Mouse (Mus musculus) liver, embryonic 16.5 days (tissue): ENCODE measurements around the gene Trim2. TPM values are rescaled to one million over a fixed set of nuclear protein-coding genes. Genes with fewer than 3 reads are reported as not detected.
A peak's percentile ranks its signal among the peaks of the same experiment; 100 is the strongest.

Experiments
- ATAC-seq: fragments of 200-750 bp; cut with Nextera tagmentation; 2 replicates; pipeline ENCODE4 v1.8.0; 2017; ENCODE audit warnings: low read depth, mild to moderate bottlenecking, moderate number of reproducible peaks, moderate library complexity
- H3K27ac ChIP-seq: fragments of 300-500 bp; sonication (generic); 2 replicates; pipeline ENCODE4 v1.5.1; 2014; ENCODE audit warnings: mild to moderate bottlenecking, low read length
- H3K27me3 ChIP-seq: fragments of 300-500 bp; sonication (generic); 2 replicates; pipeline ENCODE4 v1.6.1; 2014; ENCODE audit warnings: low read depth, low read length, mixed read lengths; ENCODE audit not compliant: control insufficient read depth, insufficient read depth
- H3K36me3 ChIP-seq: fragments of 300-500 bp; sonication (generic); 2 replicates; pipeline ENCODE4 v1.6.1; 2014; ENCODE audit warnings: mild to moderate bottlenecking; ENCODE audit not compliant: control insufficient read depth, insufficient read depth
- H3K4me1 ChIP-seq: fragments of 300-500 bp; sonication (generic); 2 replicates; pipeline ENCODE4 v1.6.1; 2014; ENCODE audit warnings: low read depth, low read length, mixed read lengths; ENCODE audit not compliant: control insufficient read depth
- H3K4me2 ChIP-seq: fragments of 300-500 bp; sonication (generic); 2 replicates; pipeline ENCODE4 v1.6.1; 2014; ENCODE audit warnings: low read depth, low read length, mixed read lengths
- H3K4me3 ChIP-seq: fragments of 300-500 bp; sonication (generic); 2 replicates; pipeline ENCODE4 v1.5.1; 2014; ENCODE audit warnings: low read depth, mild to moderate bottlenecking, low read length
- H3K9ac ChIP-seq: fragments of 300-500 bp; sonication (generic); 2 replicates; pipeline ENCODE4 v1.6.1; 2014; ENCODE audit warnings: low read depth, low read length
- H3K9me3 ChIP-seq: fragments of 300-500 bp; sonication (generic); replicated peaks from 2 replicates; pipeline ENCODE4 v1.6.1; 2016; ENCODE audit warnings: low read length; ENCODE audit not compliant: control insufficient read depth
- WGBS: fragments of 180-500 bp; shearing (Covaris S2); extraction: QIAGEN DNeasy Blood & Tissue Kit; methylation state at CpG from one replicate; pipeline ENCODE4 v1.1.7; 2014; ENCODE audit not compliant: insufficient replicate concordance; 5-methylcytosine and 5-hydroxymethylcytosine counted together
- polyA plus RNA-seq: library from polyadenylated mRNA; unstranded; fragments of >200 nt; fragmentation: Nextera tagmentation; extraction: Ambion mirVana; gene quantifications from 2 replicates; pipeline ENCODE4 v1.2.1, GENCODE M21; 2015

The Trim2 gene
- polyA plus RNA-seq, 1 experiment from 2014 or later: 6.3 TPM

DNA sequence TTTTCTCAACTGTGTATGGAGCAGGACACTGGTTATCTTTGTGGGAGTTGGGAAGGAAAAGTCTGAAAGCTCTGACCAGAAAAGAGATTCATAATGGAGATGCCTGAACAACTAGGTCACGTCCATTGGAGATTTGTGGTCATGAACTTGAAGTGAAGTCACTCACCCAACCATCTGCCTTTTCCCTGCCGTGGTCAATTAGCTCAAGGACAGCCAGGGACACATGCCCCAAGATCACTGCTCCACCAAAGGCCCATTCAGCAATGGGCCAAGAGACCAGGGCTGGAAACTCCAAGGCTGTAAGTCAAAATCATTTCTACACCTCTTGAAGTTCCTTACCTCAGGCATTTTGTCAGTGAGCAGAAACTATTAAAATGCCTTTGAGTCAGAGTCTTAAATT, 23.5 kb upstream of the Trim2 start:
- H3K27ac ChIP-seq: no peak overlapping the region
- H3K4me2 ChIP-seq: no peak overlapping the region
- peaks cover 5% of the 10 kb centered on the region; the same call in 1 of the 2 replicates for H3K27me3 ChIP-seq
- no peaks in the 10 kb centered on the region for H3K36me3 ChIP-seq
- H3K9ac ChIP-seq: no peak overlapping the region
- no peak overlapping the region for H3K4me3 ChIP-seq
- no peaks in the 10 kb centered on the region for H3K9me3 ChIP-seq
- ATAC-seq: no peak
- H3K4me1 ChIP-seq: peaks cover 7% of the 10 kb centered on the region
- 36% methylated on average over 2 of the region's 2 CpGs for WGBS

- no peak overlapping the region for H3K4me3 ChIP-seq
- H3K36me3 ChIP-seq: no peaks in the 10 kb centered on the region
- H3K9ac ChIP-seq: no peak overlapping the region
- H3K4me1 ChIP-seq: peaks cover 3% of the 10 kb centered on the region
- H3K27ac ChIP-seq: no peak overlapping the region
- no peaks in the 10 kb centered on the region for H3K9me3 ChIP-seq
- ATAC-seq: peak; percentile 58
- no peak overlapping the region for H3K4me2 ChIP-seq
- 54% methylated on average over 12 of the region's 12 CpGs for WGBS
- no peaks in the 10 kb centered on the region for H3K27me3 ChIP-seq
Measured at GRCm38 (mm10) chr3:84324967-84325441, 18.3 kb upstream of the Trim2 start.

DNA sequence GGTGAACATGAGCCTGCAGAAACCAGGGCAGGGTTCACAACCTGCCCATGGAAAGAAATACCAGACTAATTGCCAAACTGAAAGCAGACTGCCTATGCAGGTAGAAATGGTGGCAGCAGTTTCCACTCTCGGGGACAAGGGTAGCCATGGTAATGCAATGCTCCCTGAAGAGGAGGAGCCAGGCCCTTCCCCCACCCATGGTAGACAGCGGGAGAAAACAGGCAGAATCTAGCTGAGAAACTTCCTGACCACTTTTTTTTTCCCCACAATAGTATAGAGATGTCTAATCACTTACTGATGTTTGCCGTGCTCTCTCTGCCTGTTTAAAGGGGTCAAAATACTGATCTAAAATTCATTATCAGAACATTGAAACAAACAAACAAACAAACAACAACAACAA, 17.8 kb upstream of the Trim2 start:
- Histone ChIP-seq H3K36me3 (no peaks in the 10 kb centered on the region), H3K9ac (no peak overlapping the region), H3K9me3 (no peaks in the 10 kb centered on the region), H3K4me1 (peaks cover 3% of the 10 kb centered on the region), H3K4me2 (0 out of 2 replicates have a peak overlapping the region, but pooled peaks have one; percentile 6), H3K27ac (no peak overlapping the region), H3K27me3 (no peaks in the 10 kb centered on the region), H3K4me3 (no peak overlapping the region)
- 15% methylated on average over 3 of the region's 3 CpGs for WGBS
- peak; percentile 58; the same call in 1 of the 2 replicates for ATAC-seq

GRCm38 (mm10) chr3:84324000-84324399, 17.3 kb upstream of the Trim2 start:
- Histone ChIP-seq H3K4me1 (peaks cover 3% of the 10 kb centered on the region), H3K27me3 (no peaks in the 10 kb centered on the region), H3K4me3 (no peak overlapping the region), H3K27ac (no peak overlapping the region), H3K9me3 (no peaks in the 10 kb centered on the region), H3K36me3 (no peaks in the 10 kb centered on the region), H3K9ac (no peak overlapping the region), H3K4me2 (0 out of 2 replicates have a peak overlapping the region, but pooled peaks have one; percentile 6)
- 35% methylated on average over 6 of the region's 6 CpGs for WGBS
- ATAC-seq: no peak

DNA sequence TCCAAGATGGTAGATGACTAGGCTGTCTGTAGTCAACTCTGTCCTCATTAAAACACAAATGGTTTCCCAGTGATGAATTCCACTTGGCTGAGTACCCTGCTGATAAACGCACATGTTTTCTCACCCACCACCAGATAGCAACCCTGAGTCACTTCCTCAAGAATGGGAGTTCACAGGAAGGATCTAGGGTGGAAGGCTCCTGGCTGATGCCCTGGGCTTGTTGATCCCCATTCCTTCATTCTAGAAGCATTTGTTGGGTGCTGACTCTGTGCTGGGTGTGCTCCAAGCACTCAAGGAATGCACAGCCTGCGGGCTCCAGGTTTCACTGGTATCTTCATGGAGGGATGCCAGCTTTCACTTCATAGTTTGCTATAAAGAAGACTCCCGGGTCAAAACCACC, 12.8 kb upstream of the Trim2 start:
- no peaks in the 10 kb centered on the region for H3K9me3 ChIP-seq
- no peak for ATAC-seq
- no peak overlapping the region for H3K4me3 ChIP-seq
- 52% methylated on average over 3 of the region's 3 CpGs for WGBS
- no peak overlapping the region for H3K27ac ChIP-seq
- no peak overlapping the region for H3K4me2 ChIP-seq
- H3K9ac ChIP-seq: no peak overlapping the region
- no peaks in the 10 kb centered on the region for H3K36me3 ChIP-seq
- H3K27me3 ChIP-seq: no peaks in the 10 kb centered on the region
- H3K4me1 ChIP-seq: peaks cover 14% of the 10 kb centered on the region

- Histone ChIP-seq H3K27me3 (no peaks in the 10 kb centered on the region), H3K36me3 (no peaks in the 10 kb centered on the region), H3K9ac (no peak overlapping the region), H3K27ac (no peak overlapping the region), H3K4me3 (no peak overlapping the region), H3K4me2 (no peak overlapping the region), H3K9me3 (no peaks in the 10 kb centered on the region), H3K4me1 (peaks cover 13% of the 10 kb centered on the region)
- WGBS: 70% methylated on average over 4 of the region's 4 CpGs
- ATAC-seq: no peak
Measured at GRCm38 (mm10) chr3:84318865-84319264, 12.2 kb upstream of the Trim2 start.

- no peaks in the 10 kb centered on the region for H3K36me3 ChIP-seq
- H3K4me2 ChIP-seq: no peak overlapping the region
- H3K9me3 ChIP-seq: no peaks in the 10 kb centered on the region
- ATAC-seq: peak; percentile 56
- 30% methylated on average over 8 of the region's 8 CpGs for WGBS
- peaks cover 11% of the 10 kb centered on the region for H3K4me1 ChIP-seq
- H3K27ac ChIP-seq: no peak overlapping the region
- H3K9ac ChIP-seq: no peak overlapping the region
- no peaks in the 10 kb centered on the region; the same call in 1 of the 2 replicates for H3K27me3 ChIP-seq
- H3K4me3 ChIP-seq: no peak overlapping the region
Measured at GRCm38 (mm10) chr3:84314651-84315191, 8.0 kb upstream of the Trim2 start.

DNA sequence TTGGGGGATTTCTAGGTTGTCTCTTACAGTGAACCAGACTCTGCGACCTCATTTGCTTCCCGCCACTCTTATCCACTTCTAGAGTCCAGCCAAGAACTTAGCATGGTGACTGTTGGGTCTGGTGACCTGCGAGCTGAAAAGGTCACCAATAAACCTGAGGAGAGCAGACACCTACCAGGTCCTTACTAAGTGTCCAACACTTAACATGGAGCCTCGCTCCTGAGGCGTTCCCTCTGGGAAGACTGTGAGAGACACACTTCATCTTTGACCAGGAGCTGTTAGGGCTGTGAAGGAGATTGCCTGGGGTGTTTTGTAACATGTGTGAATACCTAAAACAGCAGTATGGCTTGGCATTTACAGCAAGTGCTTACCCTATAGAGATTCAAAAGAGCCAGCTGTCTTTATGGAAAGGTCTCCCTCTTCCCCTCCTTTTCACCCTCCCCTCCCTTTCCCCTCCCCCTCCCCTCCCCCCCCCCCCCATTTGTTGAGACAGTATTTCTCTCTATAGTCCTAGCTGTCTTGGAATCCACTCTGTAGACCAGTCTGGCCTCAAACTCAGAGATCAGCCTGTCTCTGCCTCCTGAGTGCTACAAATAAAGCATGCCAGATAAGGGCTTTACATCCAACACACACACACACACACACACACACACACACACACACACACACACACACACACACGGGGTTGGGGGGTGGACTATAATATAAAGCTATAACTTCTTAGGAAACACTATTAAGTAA, 7.3 kb upstream of the Trim2 start:
- Histone ChIP-seq H3K9ac (no peak overlapping the region), H3K27ac (no peak overlapping the region), H3K27me3 (no peaks in the 10 kb centered on the region; the same call in 1 of the 2 replicates), H3K4me1 (peaks cover 11% of the 10 kb centered on the region), H3K4me3 (no peak overlapping the region), H3K36me3 (no peaks in the 10 kb centered on the region), H3K4me2 (no peak overlapping the region), H3K9me3 (no peaks in the 10 kb centered on the region)
- no peak for ATAC-seq
- WGBS: 62% methylated on average over 6 of the region's 6 CpGs
